Mouse (Mus musculus): ENCODE data around the gene Hnrnph1.

The Hnrnph1 gene

GRCm38 (mm10) chr11:50403367-50404014, 26.7 kb downstream of the Hnrnph1 start:
- no peak for DNase-seq (ENCODE audit: low spot score)

GRCm38 (mm10) chr11:50407235-50407634, 30.4 kb downstream of the Hnrnph1 start:
- DNase-seq (ENCODE audit: low spot score): peak; percentile 26

- no peak for DNase-seq (ENCODE audit: low spot score)
These were observed 38.9 kb downstream of the Hnrnph1 start for GRCm38 (mm10) chr11:50415563-50416241.

DNA sequence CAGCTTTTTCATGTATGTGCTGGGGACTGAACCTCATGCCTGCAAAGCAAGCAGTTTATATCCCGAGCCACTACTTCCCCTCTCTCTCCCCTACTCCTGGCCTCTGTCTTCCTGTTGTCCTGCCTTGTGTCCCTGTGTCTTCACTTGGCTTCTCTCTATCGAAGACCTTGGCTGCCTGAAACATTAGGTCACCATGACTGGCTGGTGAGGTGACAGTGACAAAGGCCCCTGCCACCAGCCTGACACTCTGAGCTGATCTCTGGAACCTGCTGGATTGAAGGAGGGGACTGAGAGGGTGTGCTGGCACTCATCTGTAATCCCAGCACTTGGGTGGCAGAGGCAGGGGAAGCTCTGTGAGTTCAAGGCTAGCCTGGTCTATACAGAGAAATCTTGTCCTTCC, 41.1 kb downstream of the Hnrnph1 start:
- DNase-seq (ENCODE audit: low spot score): no peak

DNA sequence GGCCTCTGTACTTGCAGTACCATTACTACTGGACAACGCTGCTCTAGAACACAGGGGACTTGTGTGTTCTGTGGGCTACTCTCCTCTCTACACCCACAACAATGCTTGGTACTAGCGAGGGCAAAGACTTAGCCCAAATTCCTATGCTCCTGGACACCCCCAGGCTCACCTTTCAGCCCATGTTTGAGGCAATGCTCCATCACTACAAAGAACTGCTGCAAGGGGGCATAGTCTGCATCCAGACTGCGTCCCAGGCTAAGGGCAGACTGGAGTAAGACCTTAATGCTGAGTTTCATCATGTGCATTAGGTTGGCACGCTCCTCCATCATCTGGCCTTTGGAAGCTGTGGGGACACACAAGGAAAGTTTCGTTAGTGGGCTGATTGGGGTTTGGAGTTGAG, 44.7 kb downstream of the Hnrnph1 start:
- no peak for DNase-seq (ENCODE audit: low spot score)

DNA sequence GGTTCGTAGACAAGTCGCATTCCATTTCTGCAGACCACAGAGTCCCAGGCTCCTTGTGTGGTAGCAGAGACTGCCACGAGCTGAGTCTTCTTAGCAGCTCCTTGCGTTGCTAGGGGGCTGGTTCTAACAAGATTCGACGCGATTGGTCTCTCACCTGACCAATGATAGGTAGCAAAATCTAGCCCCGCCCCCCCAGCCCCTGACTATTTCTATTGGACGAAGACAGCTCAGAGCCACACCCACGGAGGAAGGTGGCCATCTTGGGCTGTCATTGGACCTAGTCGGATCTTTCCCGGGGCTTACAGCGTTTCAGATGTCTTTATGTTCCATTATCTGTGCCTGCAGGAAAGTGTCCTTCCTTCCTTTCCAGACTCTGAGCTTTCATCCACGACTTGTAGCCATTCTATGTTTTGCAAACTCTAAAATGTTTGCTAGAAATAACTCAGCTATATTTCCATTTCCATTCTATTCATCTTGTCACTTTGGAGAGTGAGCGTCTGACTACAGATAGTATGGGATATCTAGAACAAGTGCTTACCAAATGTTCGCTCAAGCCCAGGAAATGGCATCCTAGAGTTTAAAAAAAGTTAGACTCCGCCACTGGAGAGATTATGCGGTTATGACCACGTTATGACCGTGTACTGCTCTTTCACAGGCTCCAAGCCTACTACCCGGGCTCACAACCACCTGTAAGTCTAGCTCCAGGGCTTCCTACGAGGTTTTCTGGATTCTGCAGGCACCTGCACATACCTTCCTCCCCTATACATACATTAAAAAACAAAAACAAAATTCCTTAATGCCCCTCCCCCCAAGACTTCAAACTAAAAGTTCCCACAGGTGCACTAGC, 45.4 kb downstream of the Hnrnph1 start:
- DNase-seq (ENCODE audit: low spot score): peak; percentile 95

DNA sequence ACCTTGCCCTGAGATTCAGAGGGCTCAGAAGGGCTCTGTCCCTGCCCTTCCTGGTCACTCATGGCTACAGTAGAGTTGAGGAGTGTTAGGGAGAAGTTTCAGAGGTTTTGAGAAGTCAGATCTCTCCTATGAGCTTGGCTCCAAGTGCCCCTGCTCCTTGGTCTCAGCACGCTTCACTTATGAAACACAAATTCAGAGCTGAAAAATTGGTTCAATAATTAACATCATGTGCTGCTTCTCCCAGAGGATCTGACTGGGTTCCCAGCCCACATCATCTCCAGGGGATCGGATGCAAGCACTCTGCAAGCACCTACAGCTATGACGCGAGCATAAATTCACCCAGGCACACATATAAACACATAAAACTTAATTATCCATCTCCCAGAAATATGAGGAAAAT, 49.3 kb downstream of the Hnrnph1 start:
- DNase-seq (ENCODE audit: low spot score): no peak

- peak; percentile 91 for DNase-seq (ENCODE audit: low spot score)
These were observed 53.7 kb downstream of the Hnrnph1 start, which contains the start of gene Rufy1 for GRCm38 (mm10) chr11:50430277-50431133. TSS of gene Rufy1 (minus strand) at chr11:50431125.

- DNase-seq (ENCODE audit: low spot score): peak; percentile 27
These were observed 54.6 kb downstream of the Hnrnph1 start for GRCm38 (mm10) chr11:50431134-50432068.

DNA sequence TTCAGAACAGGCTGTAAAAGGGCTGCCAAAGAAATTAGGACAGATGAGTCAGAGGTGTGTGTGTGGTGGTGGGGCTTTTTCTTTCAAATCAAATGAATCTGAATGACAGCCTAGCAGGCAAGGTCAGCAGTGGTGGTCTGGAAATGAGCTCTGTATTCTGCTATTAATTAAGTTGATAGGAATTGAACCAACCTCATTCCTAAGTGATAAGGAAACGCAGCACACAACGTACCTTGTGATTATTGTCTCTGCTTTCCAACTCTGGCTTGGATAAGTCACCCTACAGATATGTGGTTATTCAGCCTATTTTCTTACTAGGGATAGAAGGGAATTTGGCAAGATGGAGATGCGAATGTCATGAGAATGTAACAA, 55.3 kb downstream of the Hnrnph1 start:
- DNase-seq (ENCODE audit: low spot score): no peak

DNA sequence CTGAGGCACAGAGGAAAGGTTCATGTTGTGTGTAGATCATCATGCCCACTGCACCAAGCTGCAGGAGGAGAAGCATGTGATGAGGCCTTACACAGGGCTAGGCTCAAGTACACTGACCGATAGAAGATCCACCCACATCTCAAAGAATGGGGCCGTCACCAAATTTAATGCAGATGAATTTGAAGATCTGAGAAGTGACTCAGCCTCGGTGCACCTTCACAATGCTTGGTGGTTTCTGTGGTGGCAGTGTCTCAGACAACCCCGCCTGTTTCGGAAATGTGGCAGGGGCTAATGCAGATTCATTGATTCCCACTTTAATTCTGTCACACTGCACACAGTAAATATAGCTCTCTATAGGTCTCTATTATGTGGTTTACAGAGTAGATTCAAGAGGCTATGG, 56.1 kb downstream of the Hnrnph1 start:
- no peak for DNase-seq (ENCODE audit: low spot score)
